Mouse (Mus musculus): ENCODE data around the gene Thnsl2. TPM values are rescaled to one million over a fixed set of nuclear protein-coding genes. Genes with fewer than 3 reads are reported as not detected.

Gene Thnsl2
- polyA plus RNA-seq, 1 experiment from 2014 or later: 4.9 TPM

DNA sequence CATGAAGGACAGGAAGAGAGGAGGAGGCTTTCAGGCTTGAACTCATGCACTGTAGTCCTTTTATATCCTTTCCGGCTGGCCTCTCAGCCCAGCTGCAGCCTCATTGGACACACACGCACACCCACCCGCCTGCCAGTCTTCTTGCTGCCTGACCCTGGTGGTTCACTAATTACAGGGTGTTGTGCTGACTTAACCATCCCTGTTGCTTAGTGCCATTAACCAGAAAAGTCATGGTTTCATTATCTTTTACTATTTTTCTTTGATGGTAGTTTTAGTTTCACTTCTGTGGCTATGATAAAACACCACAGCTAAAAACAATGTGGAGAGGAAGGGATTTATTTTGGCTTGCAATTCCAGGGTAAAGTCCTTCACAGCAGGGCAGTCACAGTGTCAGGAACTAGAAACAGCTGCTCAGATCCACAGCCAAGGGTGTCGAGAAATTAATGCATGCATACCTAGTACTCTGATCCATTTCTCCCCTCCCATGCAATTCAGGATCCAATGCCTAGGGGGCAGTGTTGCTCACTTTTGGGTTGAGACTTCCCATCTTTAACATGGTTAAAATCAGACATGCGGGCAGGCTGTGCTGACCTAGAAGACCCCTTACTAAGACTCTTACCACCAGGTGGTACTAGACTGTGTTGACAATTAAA lies 12.6 kb upstream of the Thnsl2 start:
- Histone ChIP-seq H3K4me1 (no peaks in the 10 kb centered on the region), H3K27me3 (no peaks in the 10 kb centered on the region), H3K36me3 (no peaks in the 10 kb centered on the region), H3K4me3 (no peak overlapping the region), H3K9me3 (no peaks in the 10 kb centered on the region), H3K9ac (no peak overlapping the region), H3K4me2 (replicated peaks) (no peak overlapping the region), H3K27ac (no peak overlapping the region)
- 68% methylated on average over 5 of the region's 5 CpGs for WGBS
- no peak for ATAC-seq (ENCODE audit: insufficient number of reproducible peaks, insufficient read depth, low FRiP score, low TSS enrichment)

GRCm38 (mm10) chr6:71154861-71155260 lies 10.6 kb upstream of the Thnsl2 start:
- no peaks in the 10 kb centered on the region for H3K9me3 ChIP-seq
- no peak for ATAC-seq (ENCODE audit: insufficient number of reproducible peaks, insufficient read depth, low FRiP score, low TSS enrichment)
- no peaks in the 10 kb centered on the region for H3K27me3 ChIP-seq
- H3K36me3 ChIP-seq: no peaks in the 10 kb centered on the region
- H3K9ac ChIP-seq: no peak overlapping the region
- H3K27ac ChIP-seq: no peak overlapping the region
- no peaks in the 10 kb centered on the region for H3K4me1 ChIP-seq
- no peak overlapping the region for H3K4me3 ChIP-seq
- 84% methylated on average over 6 of the region's 6 CpGs for WGBS
- H3K4me2 ChIP-seq (replicated peaks): no peak overlapping the region

DNA sequence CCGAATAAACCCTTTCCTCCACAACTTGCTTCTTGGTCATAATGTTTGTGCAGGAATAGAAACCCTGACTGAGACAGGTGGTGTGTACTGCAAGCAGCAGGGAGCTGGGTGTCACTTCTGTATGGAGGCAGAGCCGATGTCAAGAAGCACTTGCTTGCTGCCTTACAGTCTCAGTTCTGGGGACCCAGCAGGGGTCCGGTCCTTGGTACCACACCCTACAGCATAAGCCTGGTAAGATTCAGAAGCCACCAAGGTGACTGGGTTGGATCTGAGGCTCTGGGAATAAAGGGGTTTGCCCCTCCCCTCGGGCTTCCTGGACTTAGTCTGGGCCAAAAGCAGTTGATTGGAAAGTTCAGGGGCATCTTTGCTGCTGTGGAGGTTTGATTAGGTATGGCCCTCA lies 9.2 kb upstream of the Thnsl2 start:
- H3K9me3 ChIP-seq: no peaks in the 10 kb centered on the region
- H3K4me1 ChIP-seq: no peaks in the 10 kb centered on the region
- H3K27me3 ChIP-seq: no peaks in the 10 kb centered on the region
- no peak overlapping the region for H3K4me3 ChIP-seq
- ATAC-seq (ENCODE audit: insufficient number of reproducible peaks, insufficient read depth, low FRiP score, low TSS enrichment): no peak
- no peaks in the 10 kb centered on the region for H3K36me3 ChIP-seq
- H3K27ac ChIP-seq: no peak overlapping the region
- 86% methylated on average over 4 of the region's 4 CpGs for WGBS
- H3K4me2 ChIP-seq (replicated peaks): no peak overlapping the region
- no peak overlapping the region for H3K9ac ChIP-seq

GRCm38 (mm10) chr6:71151098-71151497 lies 6.9 kb upstream of the Thnsl2 start:
- Histone ChIP-seq H3K9me3 (no peaks in the 10 kb centered on the region), H3K4me1 (no peaks in the 10 kb centered on the region), H3K36me3 (no peaks in the 10 kb centered on the region), H3K27me3 (no peaks in the 10 kb centered on the region), H3K9ac (no peak overlapping the region), H3K4me3 (no peak overlapping the region), H3K4me2 (replicated peaks) (no peak overlapping the region), H3K27ac (no peak overlapping the region)
- ATAC-seq (ENCODE audit: insufficient number of reproducible peaks, insufficient read depth, low FRiP score, low TSS enrichment): no peak
- 43% methylated on average over 10 of the region's 10 CpGs for WGBS

- Histone ChIP-seq H3K27ac (no peak overlapping the region), H3K4me1 (no peaks in the 10 kb centered on the region), H3K27me3 (no peaks in the 10 kb centered on the region), H3K9ac (no peak overlapping the region), H3K4me2 (replicated peaks) (no peak overlapping the region), H3K9me3 (no peaks in the 10 kb centered on the region), H3K4me3 (no peak overlapping the region), H3K36me3 (no peaks in the 10 kb centered on the region)
- WGBS: 22% methylated on average over 5 of the region's 5 CpGs
- no peak; the same call in 1 of the 2 replicates for ATAC-seq (ENCODE audit: insufficient number of reproducible peaks, insufficient read depth, low FRiP score, low TSS enrichment)
Observed at GRCm38 (mm10) chr6:71149534-71149933, 5.3 kb upstream of the Thnsl2 start.

- H3K27me3 ChIP-seq: no peaks in the 10 kb centered on the region
- H3K4me1 ChIP-seq: 0 out of 2 replicates have a peak, but pooled peaks cover under 1% of the 10 kb centered on the region
- H3K4me3 ChIP-seq: no peak overlapping the region
- H3K4me2 ChIP-seq (replicated peaks): no peak overlapping the region
- no peaks in the 10 kb centered on the region for H3K9me3 ChIP-seq
- no peak overlapping the region for H3K27ac ChIP-seq
- WGBS: 73% methylated on average over 6 of the region's 6 CpGs
- H3K36me3 ChIP-seq: no peaks in the 10 kb centered on the region
- ATAC-seq (ENCODE audit: insufficient number of reproducible peaks, insufficient read depth, low FRiP score, low TSS enrichment): no peak
- H3K9ac ChIP-seq: no peak overlapping the region
Observed at GRCm38 (mm10) chr6:71148336-71148735, 4.1 kb upstream of the Thnsl2 start.

DNA sequence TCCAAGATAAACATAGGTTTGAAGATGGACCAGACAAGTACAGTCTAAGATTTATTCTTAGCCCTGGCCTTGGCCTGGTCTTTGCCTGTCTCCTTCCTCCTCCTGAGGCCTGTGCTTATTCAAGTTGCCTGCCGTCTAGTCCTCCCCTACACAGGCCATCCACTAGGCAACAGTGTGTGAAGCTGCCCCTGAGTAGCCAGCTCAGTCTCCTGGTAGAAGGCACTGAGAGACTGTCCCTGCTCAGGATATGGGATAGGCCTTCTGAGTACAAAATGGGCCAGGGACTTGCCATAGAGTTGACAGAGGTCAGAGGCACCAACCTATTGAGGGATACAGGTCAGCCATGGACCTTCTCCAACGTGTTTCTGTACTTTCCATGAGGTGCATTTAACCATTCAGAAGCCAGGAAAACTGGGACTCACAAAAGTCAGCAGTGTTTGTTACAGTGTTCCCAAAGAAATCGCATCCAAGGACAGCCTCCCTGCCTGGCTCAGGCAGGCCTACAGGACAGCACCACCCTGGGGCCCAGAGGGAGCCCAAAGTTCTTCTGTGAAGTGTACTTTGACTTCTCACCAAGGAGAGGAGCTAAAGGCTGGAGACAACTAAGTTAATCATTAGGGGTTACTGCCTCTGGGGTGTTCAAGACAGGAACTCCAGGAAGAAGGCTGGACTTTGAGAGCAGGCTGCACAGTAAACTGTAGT lies 1.2 kb upstream of the Thnsl2 start:
- H3K9ac ChIP-seq: no peak overlapping the region
- no peak overlapping the region for H3K27ac ChIP-seq
- WGBS: 66% methylated on average over 3 of the region's 3 CpGs
- no peaks in the 10 kb centered on the region for H3K9me3 ChIP-seq
- no peak overlapping the region for H3K4me2 ChIP-seq (replicated peaks)
- H3K27me3 ChIP-seq: no peaks in the 10 kb centered on the region
- no peak for ATAC-seq (ENCODE audit: insufficient number of reproducible peaks, insufficient read depth, low FRiP score, low TSS enrichment)
- no peaks in the 10 kb centered on the region for H3K36me3 ChIP-seq
- 0 out of 2 replicates have a peak, but pooled peaks cover 5% of the 10 kb centered on the region for H3K4me1 ChIP-seq
- H3K4me3 ChIP-seq: no peak overlapping the region

DNA sequence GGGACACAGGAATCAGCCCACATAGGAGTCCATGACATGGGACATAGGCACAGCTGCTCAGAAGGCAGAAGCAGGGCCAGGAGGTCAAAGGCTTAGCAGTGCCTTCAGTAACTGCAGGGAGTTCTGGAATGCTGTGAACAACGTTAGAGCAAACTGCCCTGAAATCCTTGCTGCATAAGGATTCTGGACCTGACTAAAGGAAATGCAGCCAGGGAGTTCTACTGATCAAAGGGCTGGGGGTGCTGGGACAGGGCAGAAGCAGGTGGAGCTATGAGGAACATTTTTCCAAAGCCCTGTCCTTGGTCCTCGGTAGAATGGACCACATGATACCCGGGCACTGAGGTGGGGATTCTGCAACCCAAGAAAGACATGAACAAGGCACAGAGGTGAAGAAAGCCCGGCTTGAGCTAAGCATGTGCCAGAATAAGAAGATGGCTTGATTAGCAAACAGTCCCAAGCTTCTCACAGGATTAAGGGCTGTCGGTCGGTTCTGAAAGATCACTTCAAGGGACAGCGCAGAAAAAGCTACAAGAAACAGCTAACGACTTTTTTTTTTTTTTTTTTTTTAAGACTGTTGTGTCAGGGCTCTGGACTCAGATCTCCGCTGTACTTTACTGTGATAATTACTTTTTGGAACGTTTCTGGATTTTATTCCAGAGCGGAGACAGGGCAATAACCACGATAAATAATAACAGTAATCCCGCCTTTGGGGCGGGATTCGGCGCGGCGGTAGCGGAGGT lies 915 bp downstream of the Thnsl2 start:
- H3K27ac ChIP-seq: no peak overlapping the region
- peak overlapping the region; percentile 54 for H3K4me3 ChIP-seq
- peak overlapping the region; percentile 84 for H3K4me2 ChIP-seq (replicated peaks)
- H3K36me3 ChIP-seq: no peaks in the 10 kb centered on the region
- 2% methylated on average over 19 of the region's 19 CpGs for WGBS
- H3K4me1 ChIP-seq: 0 out of 2 replicates have a peak, but pooled peaks cover 5% of the 10 kb centered on the region
- peak overlapping the region; percentile 74 for H3K9ac ChIP-seq
- H3K27me3 ChIP-seq: no peaks in the 10 kb centered on the region
- no peak for ATAC-seq (ENCODE audit: insufficient number of reproducible peaks, insufficient read depth, low FRiP score, low TSS enrichment)
- no peaks in the 10 kb centered on the region for H3K9me3 ChIP-seq

- no peaks in the 10 kb centered on the region for H3K36me3 ChIP-seq
- H3K9ac ChIP-seq: no peak overlapping the region
- ATAC-seq (ENCODE audit: insufficient number of reproducible peaks, insufficient read depth, low FRiP score, low TSS enrichment): no peak
- H3K9me3 ChIP-seq: no peaks in the 10 kb centered on the region
- no peaks in the 10 kb centered on the region for H3K4me1 ChIP-seq
- H3K4me3 ChIP-seq: no peak overlapping the region
- H3K27me3 ChIP-seq: no peaks in the 10 kb centered on the region
- 81% methylated on average over 3 of the region's 3 CpGs for WGBS
- no peak overlapping the region for H3K27ac ChIP-seq
- no peak overlapping the region for H3K4me2 ChIP-seq (replicated peaks)
Observed at GRCm38 (mm10) chr6:71135031-71135430, 9.2 kb downstream of the Thnsl2 start.

GRCm38 (mm10) chr6:71133559-71133958 lies 10.7 kb downstream of the Thnsl2 start:
- Histone ChIP-seq H3K4me1 (no peaks in the 10 kb centered on the region), H3K4me3 (no peak overlapping the region), H3K27ac (no peak overlapping the region), H3K36me3 (no peaks in the 10 kb centered on the region), H3K9ac (no peak overlapping the region), H3K9me3 (no peaks in the 10 kb centered on the region), H3K4me2 (replicated peaks) (no peak overlapping the region), H3K27me3 (no peaks in the 10 kb centered on the region)
- WGBS: 82% methylated on average over 11 of the region's 11 CpGs
- ATAC-seq (ENCODE audit: insufficient number of reproducible peaks, insufficient read depth, low FRiP score, low TSS enrichment): no peak

- Histone ChIP-seq H3K9ac (no peak overlapping the region), H3K9me3 (no peaks in the 10 kb centered on the region), H3K36me3 (no peaks in the 10 kb centered on the region), H3K27ac (no peak overlapping the region), H3K4me1 (no peaks in the 10 kb centered on the region), H3K4me2 (replicated peaks) (no peak overlapping the region), H3K4me3 (no peak overlapping the region), H3K27me3 (no peaks in the 10 kb centered on the region)
- ATAC-seq (ENCODE audit: insufficient number of reproducible peaks, insufficient read depth, low FRiP score, low TSS enrichment): no peak
Observed at GRCm38 (mm10) chr6:71131038-71131437, 13.2 kb downstream of the Thnsl2 start.

DNA sequence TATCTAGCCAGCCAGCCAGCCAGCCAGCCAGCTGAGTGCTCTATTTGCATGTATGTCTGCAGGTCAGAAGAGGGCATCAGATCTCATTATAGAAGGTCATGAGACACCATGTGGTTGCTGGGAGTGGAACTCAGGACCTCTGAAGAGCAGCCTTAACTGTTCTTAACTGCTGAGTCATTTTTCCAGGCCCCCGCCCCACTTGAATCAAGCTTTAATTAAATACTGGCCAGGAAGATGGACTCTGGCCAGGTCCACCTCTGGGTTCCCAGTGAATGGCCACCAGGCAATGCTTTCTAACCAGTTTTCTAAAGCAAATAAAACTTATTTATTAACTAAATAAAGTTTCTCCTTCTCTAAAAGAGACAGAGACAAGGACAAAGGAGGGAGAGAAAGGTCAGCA lies 14.0 kb downstream of the Thnsl2 start:
- no peaks in the 10 kb centered on the region for H3K4me1 ChIP-seq
- H3K36me3 ChIP-seq: no peaks in the 10 kb centered on the region
- no peak overlapping the region for H3K9ac ChIP-seq
- H3K27ac ChIP-seq: no peak overlapping the region
- H3K4me2 ChIP-seq (replicated peaks): no peak overlapping the region
- no peak overlapping the region for H3K4me3 ChIP-seq
- H3K9me3 ChIP-seq: no peaks in the 10 kb centered on the region
- H3K27me3 ChIP-seq: no peaks in the 10 kb centered on the region
- 90% methylated on average over 1 of the region's 1 CpGs for WGBS
- ATAC-seq (ENCODE audit: insufficient number of reproducible peaks, insufficient read depth, low FRiP score, low TSS enrichment): no peak
